19 mouse cellular contexts compared by ENCODE assay signal in the genomic region with DNA sequence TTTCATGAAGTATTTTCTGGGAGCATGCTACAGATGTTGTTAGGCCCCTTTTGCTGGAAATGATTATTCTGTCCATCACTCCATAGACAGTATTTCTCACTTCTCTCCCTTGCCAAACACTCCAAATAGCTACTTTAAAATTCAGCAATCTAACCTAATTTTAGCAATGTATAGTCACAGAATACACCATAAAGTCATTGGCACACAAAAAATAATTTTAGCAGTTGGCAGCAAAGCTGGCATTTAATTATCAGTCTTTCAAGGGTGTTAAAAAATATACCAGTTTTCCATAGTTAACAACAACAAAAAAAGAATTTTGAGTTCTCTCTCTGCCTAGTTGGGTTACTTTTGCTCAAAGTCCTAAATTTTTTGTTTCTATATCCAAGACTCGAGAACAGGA. TPM values are rescaled to one million over a fixed set of nuclear protein-coding genes. Genes with fewer than 3 reads are reported as not detected.
"Had no signal": no experiment of that assay in that cellular context is flagged by ENCODE, and none has a peak within 500 bp of the region (broad histone marks: within the 10 kb centered on the region; RNA-seq: fewer than 3 reads in every experiment).

No protein-coding gene starts in this region.

- ATAC-seq: midbrain, embryonic 16.5 days had no signal

- H3K27ac ChIP-seq: midbrain, embryonic 10.5 days; midbrain, embryonic 12.5 days; neural tube, embryonic 13.5 days; neural tube, embryonic 15.5 days had no signal

- DNase-seq: lung, adult 18-20 months; lung, embryonic 14.5 days; lung, postnatal 10 days; lung, postnatal 4 days; midbrain, embryonic 14.5 days; retina, postnatal 1 day; right cerebral cortex, adult 18-20 months; right cerebral cortex, postnatal 25 days; right cerebral cortex, postnatal 4 days; spleen, adult 18-20 months; thymus, adult 2 months; thymus, postnatal 36 days had no signal

- H3K9ac ChIP-seq: lung, embryonic 14.5 days; midbrain, embryonic 12.5 days; neural tube, embryonic 13.5 days; neural tube, embryonic 15.5 days had no signal

- H3K36me3 ChIP-seq: midbrain, embryonic 10.5 days; midbrain, embryonic 12.5 days; neural tube, embryonic 13.5 days; neural tube, embryonic 15.5 days had no signal

- H3K9me3 ChIP-seq: midbrain, embryonic 10.5 days; midbrain, embryonic 12.5 days; neural tube, embryonic 13.5 days; neural tube, embryonic 15.5 days had no signal

- H3K27me3 ChIP-seq: midbrain, embryonic 12.5 days; neural tube, embryonic 13.5 days; neural tube, embryonic 15.5 days had no signal

- H3K4me2 ChIP-seq: lung, embryonic 14.5 days; midbrain, embryonic 12.5 days; neural tube, embryonic 13.5 days; neural tube, embryonic 15.5 days had no signal

- H3K4me3 ChIP-seq: midbrain, embryonic 10.5 days; midbrain, embryonic 12.5 days; myocyte; neural tube, embryonic 13.5 days; neural tube, embryonic 15.5 days had no signal

- H3K4me1 ChIP-seq: midbrain, embryonic 10.5 days; midbrain, embryonic 12.5 days; neural tube, embryonic 13.5 days; neural tube, embryonic 15.5 days had no signal

RNA-seq across cellular contexts. Expression of a gene that starts 14.4 kb away (rescaled TPM):
- polyA plus RNA-seq: midbrain, embryonic 14.5 days; neural tube, embryonic 11.5 days; neural tube, embryonic 13.5 days had no signal
